ENCODE assay signal across 8 mouse cellular contexts in the genomic region with DNA sequence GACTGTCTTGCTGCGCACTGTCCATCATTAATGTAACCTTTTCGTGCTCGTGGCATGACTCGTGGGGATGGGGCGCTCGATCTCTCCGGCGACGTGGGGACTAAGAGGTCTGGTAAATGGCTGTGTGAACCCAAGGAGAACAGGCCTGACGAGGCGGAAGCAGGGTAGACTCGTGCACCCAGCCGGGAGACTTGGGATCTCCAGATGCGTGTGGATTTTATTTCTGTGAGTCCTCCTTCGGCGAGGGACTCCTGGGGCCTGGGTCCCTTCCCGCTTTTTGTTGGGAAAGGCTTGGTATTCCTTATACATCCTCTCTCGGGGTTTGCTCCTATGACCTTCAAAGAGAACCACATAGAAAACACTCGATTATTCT. TPM values are rescaled to one million over a fixed set of nuclear protein-coding genes. Genes with fewer than 3 reads are reported as not detected.
DNase-seq lines count a peak whose midpoint lies in the region; ATAC-seq and TF ChIP-seq lines count a peak whose summit lies in the region.

No protein-coding gene starts in this region.

- TF ChIP-seq CTCF in MEL (IDR thresholded peaks at IDR 0.05 in 2 of 3, conservative IDR thresholded peaks at IDR 0.05 in 1 of 3; ENCODE audit: control insufficient read depth in 1 of 3, insufficient read depth in 1 of 3, low read depth in 2 of 3, low read length in 3 of 3, poor library complexity in 1 of 3, severe bottlenecking in 1 of 3): no peak

- peak overlapping the region; percentile 63 for H3K9ac ChIP-seq in MEL (ENCODE audit: control insufficient read depth, low read depth, low read length, poor library complexity, severe bottlenecking)
- peak overlapping the region; percentile 76 for H3K9ac ChIP-seq in embryonic facial prominence, embryonic 15.5 days
- H3K9ac ChIP-seq in limb, embryonic 11.5 days (ENCODE audit: low read length): peak overlapping the region; percentile 56

- peak overlapping the region; percentile 36 for H3K27ac ChIP-seq in MEL (ENCODE audit: control insufficient read depth, low read depth, low read length)
- peak overlapping the region; percentile 84; the same call in 1 of the 2 replicates for H3K27ac ChIP-seq in embryonic facial prominence, embryonic 15.5 days (replicated peaks)
- no peak overlapping the region for H3K27ac ChIP-seq in limb, embryonic 11.5 days (replicated peaks; ENCODE audit: low read depth, low read length)

- no peak for TF ChIP-seq POLR2A in MEL (IDR thresholded peaks at IDR 0.05; ENCODE audit: control insufficient read depth in 1 of 2, insufficient read depth in 1 of 2, low read depth in 1 of 2, low read length in 2 of 2, poor library complexity in 1 of 2)

- H3K4me1 ChIP-seq in MEL (ENCODE audit: control insufficient read depth in 1 of 2, insufficient read depth in 2 of 2, low read length in 2 of 2): peaks cover 14 to 24% of the 10 kb centered on the region in 2 experiments
- peaks cover 13% of the 10 kb centered on the region for H3K4me1 ChIP-seq in embryonic facial prominence, embryonic 15.5 days
- H3K4me1 ChIP-seq in limb, embryonic 11.5 days (ENCODE audit: control insufficient read depth, insufficient read depth, low read length): peaks cover 4% of the 10 kb centered on the region; the same call in 1 of the 2 replicates

- H3K27me3 ChIP-seq in MEL (ENCODE audit: control insufficient read depth in 1 of 2, insufficient read depth in 2 of 2, low read length in 2 of 2): no peaks in the 10 kb centered on the region
- no peaks in the 10 kb centered on the region for H3K27me3 ChIP-seq in embryonic facial prominence, embryonic 15.5 days
- H3K27me3 ChIP-seq in limb, embryonic 11.5 days (ENCODE audit: control insufficient read depth, insufficient read depth, low read length): no peaks in the 10 kb centered on the region

- TF ChIP-seq EP300 in MEL (IDR thresholded peaks at IDR 0.05; ENCODE audit: low read depth in 1 of 2, low read length in 2 of 2): no peak

- H3K36me3 ChIP-seq in MEL (ENCODE audit: control insufficient read depth in 1 of 2, insufficient read depth in 2 of 2, low read length in 2 of 2): peaks cover 0 to 30% of the 10 kb centered on the region in 2 experiments; a peak in 3 of 4 replicates
- peaks cover 7% of the 10 kb centered on the region for H3K36me3 ChIP-seq in embryonic facial prominence, embryonic 15.5 days
- H3K36me3 ChIP-seq in limb, embryonic 11.5 days (ENCODE audit: control insufficient read depth, insufficient read depth, low read length): no peaks in the 10 kb centered on the region; the same call in 1 of the 2 replicates

- peak; percentile 47 for DNase-seq in kidney, postnatal 10 days
- no peak for DNase-seq in kidney, adult 18-20 months
- DNase-seq in MEL (ENCODE audit: low read depth, low spot score): no peak
- DNase-seq in limb, embryonic 11.5 days (ENCODE audit: low spot score): no peak
- DNase-seq in adrenal gland, adult 2 months: no peak
- no peak for DNase-seq in right cerebral cortex, postnatal 14 days

- H3K9me3 ChIP-seq in MEL (replicated peaks; ENCODE audit: insufficient read depth, low read length): no peaks in the 10 kb centered on the region
- H3K9me3 ChIP-seq in embryonic facial prominence, embryonic 15.5 days (replicated peaks): no peaks in the 10 kb centered on the region
- no peaks in the 10 kb centered on the region for H3K9me3 ChIP-seq in limb, embryonic 11.5 days (ENCODE audit: control insufficient read depth, low read length)

- peak overlapping the region; percentile 67 for H3K4me2 ChIP-seq in embryonic facial prominence, embryonic 15.5 days (replicated peaks)
- peak overlapping the region; percentile 42 for H3K4me2 ChIP-seq in limb, embryonic 11.5 days (ENCODE audit: low read depth, severe bottlenecking)

- peak; percentile 51 for ATAC-seq in embryonic facial prominence, embryonic 15.5 days (ENCODE audit: insufficient number of reproducible peaks, low FRiP score, low TSS enrichment, low read depth)
- peak; percentile 50 for ATAC-seq in limb, embryonic 11.5 days (ENCODE audit: insufficient number of reproducible peaks, low FRiP score, low TSS enrichment, low read depth)
- peak; percentile 10; the same call in 1 of the 2 replicates for ATAC-seq in monocyte, adult 5-6 weeks (replicated peaks; ENCODE audit: insufficient number of reproducible peaks, low FRiP score, low TSS enrichment, poor library complexity, severe bottlenecking)

- 31% methylated on average over 19 of the region's 19 CpGs for whole genome bisulfite sequencing in embryonic facial prominence, embryonic 15.5 days
- WGBS in limb, embryonic 11.5 days: 34% methylated on average over 19 of the region's 19 CpGs

- H3K79me2 ChIP-seq in MEL (ENCODE audit: control insufficient read depth, insufficient read depth, low read length, poor library complexity): peaks cover 40% of the 10 kb centered on the region

- no peak for TF ChIP-seq RAD21 in MEL (IDR thresholded peaks at IDR 0.05; ENCODE audit: low read depth, low read length)

- H3K4me3 ChIP-seq in MEL (ENCODE audit: control insufficient read depth in 1 of 2, insufficient read depth in 1 of 2, low read depth in 2 of 2, low read length in 2 of 2): peak overlapping the region; percentile 14 to 87
- peak overlapping the region; percentile 94 for H3K4me3 ChIP-seq in embryonic facial prominence, embryonic 15.5 days (replicated peaks)
- H3K4me3 ChIP-seq in limb, embryonic 11.5 days (ENCODE audit: low read depth, low read length): peak overlapping the region; percentile 67

TF ChIP-seq in MEL, 35 proteins besides CTCF, POLR2A, EP300 and RAD21:
- no peak for TF ChIP-seq SIN3A (IDR thresholded peaks at IDR 0.05; ENCODE audit: low read length)
- TF ChIP-seq POLR2AphosphoS2 (IDR thresholded peaks at IDR 0.05; ENCODE audit: low read length): no peak
- TF ChIP-seq USF1 (IDR thresholded peaks at IDR 0.05; ENCODE audit: low read depth, low read length): no peak
- TF ChIP-seq E2F4 (IDR thresholded peaks at IDR 0.05; ENCODE audit: borderline replicate concordance, low read depth, low read length): no peak
- TF ChIP-seq USF2 (IDR thresholded peaks at IDR 0.05; ENCODE audit: borderline replicate concordance in 1 of 2, insufficient read depth in 1 of 2, low read depth in 1 of 2, low read length in 2 of 2): no peak
- no peak for TF ChIP-seq BHLHE40 (IDR thresholded peaks at IDR 0.05; ENCODE audit: borderline replicate concordance, low read depth, low read length)
- no peak for TF ChIP-seq RCOR1 (IDR thresholded peaks at IDR 0.05; ENCODE audit: low read depth, low read length)
- no peak for TF ChIP-seq ZMIZ1 (IDR thresholded peaks at IDR 0.05; ENCODE audit: low read depth, low read length)
- TF ChIP-seq JUND (IDR thresholded peaks at IDR 0.05; ENCODE audit: low read depth, low read length): no peak
- no peak for TF ChIP-seq HCFC1 (IDR thresholded peaks at IDR 0.05; ENCODE audit: low read depth, low read length)
- no peak for TF ChIP-seq NRF1 (IDR thresholded peaks at IDR 0.05; ENCODE audit: insufficient read depth, low read depth, low read length, poor library complexity, severe bottlenecking)
- no peak for TF ChIP-seq MXI1 (IDR thresholded peaks at IDR 0.05; ENCODE audit: low read depth, low read length)
TF ChIP-seq in MEL: peak in this region for 0.

RNA-seq across cellular contexts. Expression of a gene that starts 0.3 kb away (rescaled TPM):
- total RNA-seq in MEL (2012; rRNA removed): 140 and 141 TPM in 2 replicates
- 100 to 1,000 TPM; 119 to 130 TPM for polyA plus RNA-seq in MEL (2012; ENCODE audit: insufficient read depth in 1 of 2, insufficient read length in 2 of 2, low read depth in 1 of 2, low replicate concordance in 2 of 2, missing spikeins in 1 of 2)
- 168 and 176 TPM in 2 replicates for polyA plus RNA-seq in embryonic facial prominence, embryonic 15.5 days (2015; fragmentation: Nextera tagmentation; extraction: Ambion mirVana)
- 282 and 286 TPM in 2 replicates for polyA plus RNA-seq in limb, embryonic 11.5 days (2014; fragmentation: Nextera tagmentation; extraction: Ambion mirVana)
- total RNA-seq in monocyte, adult 5-6 weeks (2017): 79.1 to 86.2 TPM (median 79.8 TPM) in 3 replicates
- 10 to 100 TPM; 43.5 to 67.2 TPM for total RNA-seq in adrenal gland, adult 2 months (2021)
- polyA plus RNA-seq in adrenal gland, adult 2 months (2012; rRNA removed): 36.4 and 45.4 TPM in 2 replicates

RNA-seq across cellular contexts. Expression of a gene that starts 42.0 kb away (rescaled TPM):
- total RNA-seq in MEL (2012; rRNA removed): 0.65 and 0.89 TPM in 2 replicates
- 1 to 10 TPM in 1 of 2 experiments, not detected in 1; 3.9 TPM for polyA plus RNA-seq in MEL (2012; ENCODE audit: insufficient read depth in 1 of 2, insufficient read length in 2 of 2, low read depth in 1 of 2, low replicate concordance in 2 of 2, missing spikeins in 1 of 2)
- 3.6 and 4.1 TPM in 2 replicates for polyA plus RNA-seq in embryonic facial prominence, embryonic 15.5 days (2015; fragmentation: Nextera tagmentation; extraction: Ambion mirVana)
- polyA plus RNA-seq in limb, embryonic 11.5 days (2014; fragmentation: Nextera tagmentation; extraction: Ambion mirVana): 2.7 and 2.8 TPM in 2 replicates
- total RNA-seq in monocyte, adult 5-6 weeks (2017): 0.39 to 0.53 TPM in 2 of 3 replicates, not detected in the other
- total RNA-seq in adrenal gland, adult 2 months (2021): 1 to 10 TPM; 2.8 to 5.3 TPM
- polyA plus RNA-seq in adrenal gland, adult 2 months (2012; rRNA removed): 5.5 and 8.1 TPM in 2 replicates
